Mouse (Mus musculus) kidney, embryonic 14.5 days (tissue): ENCODE data around the gene Plcb4. TPM values are rescaled to one million over a fixed set of nuclear protein-coding genes. Genes with fewer than 3 reads are reported as not detected.

ENCODE experiments used
- ATAC-seq: fragments of 200-750 bp; cut with Nextera tagmentation; 2 replicates; pipeline ENCODE4 v1.8.0; 2017; ENCODE audit warnings: moderate number of reproducible peaks, mild to moderate bottlenecking, moderate TSS enrichment, moderate library complexity; ENCODE audit not compliant: low FRiP score, low TSS enrichment
- H3K27ac ChIP-seq: fragments of 300-500 bp; sonication (generic); 2 replicates; pipeline ENCODE4 v1.5.1; 2014; ENCODE audit warnings: low read depth, mild to moderate bottlenecking, low read length, moderate library complexity, mixed read lengths
- H3K27me3 ChIP-seq: fragments of 300-500 bp; sonication (generic); 2 replicates; pipeline ENCODE4 v1.6.1; 2014; ENCODE audit warnings: mild to moderate bottlenecking, low read length; ENCODE audit not compliant: control insufficient read depth, insufficient read depth
- H3K36me3 ChIP-seq: fragments of 300-500 bp; sonication (generic); 2 replicates; pipeline ENCODE4 v1.6.1; 2014; ENCODE audit warnings: low read length, mixed read lengths; ENCODE audit not compliant: control insufficient read depth, insufficient read depth
- H3K4me1 ChIP-seq: fragments of 300-500 bp; sonication (generic); 2 replicates; pipeline ENCODE4 v1.6.1; 2014; ENCODE audit warnings: low read length, mixed read lengths; ENCODE audit not compliant: control insufficient read depth, insufficient read depth
- H3K4me2 ChIP-seq: fragments of 300-500 bp; sonication (generic); replicated peaks from 2 replicates; pipeline ENCODE4 v1.6.1; 2014; ENCODE audit warnings: low read depth, mild to moderate bottlenecking, low read length
- H3K4me3 ChIP-seq: fragments of 300-500 bp; sonication (generic); 2 replicates; pipeline ENCODE4 v1.5.1; 2014; ENCODE audit warnings: mild to moderate bottlenecking, low read length
- H3K9ac ChIP-seq: fragments of 300-500 bp; sonication (generic); 2 replicates; pipeline ENCODE4 v1.6.1; 2014; ENCODE audit warnings: low read depth, mild to moderate bottlenecking, low read length, moderate library complexity
- H3K9me3 ChIP-seq: fragments of 300-500 bp; sonication (generic); 2 replicates; pipeline ENCODE4 v1.6.1; 2016; ENCODE audit warnings: low read length; ENCODE audit not compliant: control insufficient read depth
- WGBS: fragments of 180-500 bp; shearing (Covaris S2); extraction: QIAGEN DNeasy Blood & Tissue Kit; methylation state at CpG from one replicate; pipeline ENCODE4 v1.1.7; 2014; 5-methylcytosine and 5-hydroxymethylcytosine counted together
- polyA plus RNA-seq: library from polyadenylated mRNA; unstranded; fragments of >200 nt; fragmentation: Nextera tagmentation; extraction: Ambion mirVana; gene quantifications from 2 replicates; pipeline ENCODE4 v1.2.1, GENCODE M21; 2014

The Plcb4 gene
- polyA plus RNA-seq, 1 experiment from 2014 or later, result 21.2 TPM

DNA sequence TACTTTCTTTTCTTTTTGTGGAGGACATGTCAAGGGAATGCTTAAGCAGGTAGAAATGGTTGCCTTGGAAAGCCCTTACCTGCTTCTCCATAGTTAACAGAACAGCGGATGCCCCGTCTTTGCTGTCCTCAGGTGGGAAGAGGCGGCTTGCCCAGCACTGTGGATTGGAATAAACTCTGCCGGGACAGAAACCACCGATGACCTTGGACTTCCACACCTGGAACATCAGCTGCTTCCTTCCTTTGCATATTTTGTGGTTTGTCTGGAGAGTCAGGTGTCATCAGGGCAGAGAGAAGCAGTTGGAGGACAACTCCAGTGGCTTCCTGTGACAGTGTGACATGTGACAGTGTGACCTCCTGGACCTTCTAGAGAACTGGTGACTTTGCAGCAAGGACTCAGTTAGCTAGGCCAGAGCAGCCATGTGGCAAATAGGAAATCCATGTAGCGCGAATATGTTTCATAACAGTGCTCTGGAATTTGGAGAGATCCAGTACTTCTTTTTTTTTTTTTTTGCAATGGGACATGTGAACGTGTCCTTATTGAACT lies 154.0 kb downstream of the Plcb4 start:
- H3K4me2 ChIP-seq, result no peak overlapping the region
- H3K27ac ChIP-seq, result no peak overlapping the region
- no peaks in the 10 kb centered on the region for H3K4me1 ChIP-seq
- 85% methylated on average over 8 of the region's 8 CpGs for WGBS
- no peaks in the 10 kb centered on the region for H3K27me3 ChIP-seq
- no peak overlapping the region for H3K4me3 ChIP-seq
- H3K9ac ChIP-seq, result no peak overlapping the region
- no peak for ATAC-seq
- no peaks in the 10 kb centered on the region for H3K9me3 ChIP-seq
- no peaks in the 10 kb centered on the region for H3K36me3 ChIP-seq

DNA sequence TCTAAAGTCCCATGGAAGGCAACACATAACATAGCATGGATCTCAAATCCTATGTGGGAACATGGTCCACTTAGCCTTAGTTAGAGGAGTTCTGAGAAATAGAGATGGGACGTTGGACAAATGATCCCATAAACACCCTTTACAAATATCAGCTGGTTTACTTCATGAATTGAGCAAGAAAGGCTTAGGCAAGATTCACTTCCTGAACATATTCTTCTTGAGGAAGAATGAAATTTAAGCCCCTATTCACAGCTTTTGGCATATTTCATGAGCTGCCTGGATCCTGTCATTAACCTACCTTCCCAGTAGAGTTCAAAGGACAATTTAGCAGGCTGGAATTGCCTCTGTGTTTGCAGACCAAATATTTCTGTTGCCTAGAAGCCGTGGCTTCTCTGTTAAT lies 161.9 kb downstream of the Plcb4 start:
- ATAC-seq, result no peak
- no peaks in the 10 kb centered on the region for H3K9me3 ChIP-seq
- no peaks in the 10 kb centered on the region for H3K27me3 ChIP-seq
- H3K4me1 ChIP-seq, result no peaks in the 10 kb centered on the region
- H3K4me3 ChIP-seq, result no peak overlapping the region
- no peak overlapping the region for H3K9ac ChIP-seq
- H3K4me2 ChIP-seq, result no peak overlapping the region
- H3K36me3 ChIP-seq, result no peaks in the 10 kb centered on the region
- 41% methylated on average over 2 of the region's 2 CpGs for WGBS
- H3K27ac ChIP-seq, result no peak overlapping the region

DNA sequence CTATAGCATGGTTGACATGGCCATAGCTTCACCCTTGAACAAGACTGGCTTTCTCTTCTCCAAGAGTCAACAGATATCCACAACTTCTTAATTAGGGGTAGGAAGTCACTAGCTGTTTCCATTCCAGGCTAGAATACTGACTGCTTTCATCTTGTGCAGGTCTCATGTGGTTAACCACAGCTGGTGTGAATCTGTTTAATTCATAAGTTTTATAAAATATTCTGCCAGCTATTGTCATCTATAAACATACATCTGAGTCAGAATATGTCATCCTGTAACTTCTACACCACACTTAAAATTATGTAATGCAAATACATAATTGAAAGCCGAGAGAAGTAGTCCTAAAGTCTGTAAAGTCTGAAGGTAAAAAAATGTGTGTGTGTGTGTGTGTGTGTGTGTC lies 164.9 kb downstream of the Plcb4 start:
- Histone ChIP-seq H3K9ac (no peak overlapping the region), H3K27me3 (no peaks in the 10 kb centered on the region), H3K4me2 (no peak overlapping the region), H3K27ac (no peak overlapping the region), H3K9me3 (no peaks in the 10 kb centered on the region), H3K36me3 (no peaks in the 10 kb centered on the region), H3K4me1 (no peaks in the 10 kb centered on the region), H3K4me3 (no peak overlapping the region)
- no peak for ATAC-seq
- WGBS, result 92% methylated on average over 1 of the region's 1 CpGs

DNA sequence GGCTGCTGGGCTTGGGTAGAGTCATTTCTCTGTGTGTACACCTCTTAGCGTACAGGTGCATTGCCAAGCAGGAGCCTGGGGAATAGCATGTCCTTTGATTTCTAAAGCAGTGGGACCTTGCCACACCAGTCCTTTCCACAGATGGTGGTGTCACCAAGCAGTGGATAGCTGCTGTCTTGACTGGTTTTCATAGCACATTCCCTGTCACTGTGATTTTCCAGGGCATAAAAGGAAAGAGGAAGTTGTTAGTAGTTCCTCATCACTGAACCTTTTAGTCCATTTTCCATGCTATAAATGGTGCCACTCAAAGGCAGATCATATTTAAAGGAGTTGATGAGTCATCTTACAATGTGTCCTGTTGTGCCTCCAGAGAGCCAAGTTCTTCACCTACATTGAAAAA lies 165.9 kb downstream of the Plcb4 start:
- ATAC-seq, result no peak

DNA sequence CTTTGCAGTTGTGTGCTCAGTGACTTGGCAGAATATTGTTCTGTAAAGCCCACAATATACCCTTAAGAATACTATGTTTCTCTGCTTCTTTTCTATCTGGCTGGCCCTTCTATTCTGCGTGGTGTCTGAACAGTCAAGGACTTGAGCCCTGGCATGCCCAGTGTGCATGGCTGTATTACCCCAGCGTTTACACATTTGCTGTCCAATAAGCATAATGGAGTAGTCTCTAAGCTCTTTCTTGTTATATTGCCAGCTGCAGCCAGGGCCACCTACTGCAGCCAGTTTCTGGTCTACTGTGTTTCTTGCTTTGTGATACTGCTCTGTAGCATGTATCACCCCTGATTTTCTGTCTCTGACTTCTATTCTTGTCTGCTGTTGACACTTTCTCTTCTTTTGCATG lies 166.8 kb downstream of the Plcb4 start:
- Histone ChIP-seq H3K27ac (no peak overlapping the region), H3K9me3 (no peaks in the 10 kb centered on the region), H3K27me3 (no peaks in the 10 kb centered on the region), H3K4me3 (no peak overlapping the region), H3K9ac (no peak overlapping the region), H3K4me2 (no peak overlapping the region), H3K4me1 (no peaks in the 10 kb centered on the region), H3K36me3 (no peaks in the 10 kb centered on the region)
- no peak for ATAC-seq
- 95% methylated on average over 2 of the region's 2 CpGs for WGBS

More for the DNA sequence above, 165.9 kb downstream of the Plcb4 start:
- Histone ChIP-seq H3K27me3 (no peaks in the 10 kb centered on the region), H3K9ac (no peak overlapping the region), H3K27ac (no peak overlapping the region), H3K4me1 (no peaks in the 10 kb centered on the region), H3K4me2 (no peak overlapping the region), H3K36me3 (no peaks in the 10 kb centered on the region), H3K4me3 (no peak overlapping the region), H3K9me3 (no peaks in the 10 kb centered on the region)
- 93% methylated on average over 1 of the region's 1 CpGs for WGBS

DNA sequence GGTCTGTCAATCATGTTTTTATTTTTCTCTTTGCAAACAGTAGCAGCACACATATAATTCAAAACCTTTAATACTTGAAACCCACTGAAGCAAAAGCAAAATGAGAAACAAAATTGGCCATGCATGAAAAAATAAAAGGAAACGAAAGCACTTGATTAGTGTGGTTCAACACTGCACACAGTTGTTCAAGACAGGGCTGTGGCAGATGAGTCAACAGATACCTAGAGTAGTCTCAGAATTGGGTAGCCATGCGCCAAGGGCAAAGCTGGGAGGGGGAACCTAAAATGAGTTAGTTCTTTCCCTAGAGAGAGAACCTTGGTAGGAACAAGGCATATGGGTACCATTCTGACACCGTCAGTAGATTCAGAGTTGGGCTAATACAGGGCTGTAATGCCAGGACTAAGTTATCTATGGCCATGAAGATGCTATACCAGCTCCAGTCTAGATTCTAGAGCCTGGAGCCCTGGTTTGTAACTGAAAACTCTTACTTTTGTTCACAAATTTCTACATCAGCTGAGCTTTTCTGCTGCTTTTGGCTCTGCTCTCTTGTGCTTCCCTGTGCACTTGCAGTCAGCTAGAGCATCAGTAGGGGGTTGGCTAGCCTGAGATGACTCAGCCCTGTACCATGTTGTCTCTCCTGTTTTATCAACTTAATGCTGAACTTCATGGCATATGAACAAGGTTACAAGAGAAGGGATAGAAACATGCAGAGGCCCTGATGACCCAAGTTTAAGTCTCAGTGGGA lies 168.0 kb downstream of the Plcb4 start:
- Histone ChIP-seq H3K36me3 (no peaks in the 10 kb centered on the region), H3K9ac (no peak overlapping the region), H3K9me3 (no peaks in the 10 kb centered on the region), H3K4me3 (no peak overlapping the region), H3K4me2 (no peak overlapping the region), H3K4me1 (no peaks in the 10 kb centered on the region), H3K27me3 (no peaks in the 10 kb centered on the region), H3K27ac (no peak overlapping the region)
- no peak for ATAC-seq
- WGBS, result 90% methylated on average over 3 of the region's 3 CpGs

DNA sequence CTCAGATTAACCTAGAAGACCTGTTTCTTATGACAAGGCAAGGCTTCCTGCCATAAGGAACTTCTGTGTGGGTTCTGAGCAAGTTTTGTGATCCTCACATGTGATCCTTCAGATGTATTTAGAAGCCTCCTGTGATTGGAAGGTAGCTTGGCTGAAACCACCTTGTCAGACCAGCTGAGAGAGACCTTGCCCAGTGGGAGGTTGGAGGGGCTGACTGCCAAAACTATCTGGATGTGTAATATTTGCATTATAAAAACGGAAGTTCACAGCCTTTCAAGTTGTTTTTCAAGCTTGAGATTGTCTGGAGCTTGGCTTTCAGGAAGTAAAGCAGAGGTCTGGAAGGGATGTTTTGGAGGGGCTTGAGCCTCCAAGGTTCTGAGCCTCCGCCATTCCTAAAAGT lies 169.6 kb downstream of the Plcb4 start:
- no peaks in the 10 kb centered on the region for H3K27me3 ChIP-seq
- H3K4me2 ChIP-seq, result no peak overlapping the region
- H3K9me3 ChIP-seq, result no peaks in the 10 kb centered on the region
- no peak for ATAC-seq
- H3K4me3 ChIP-seq, result no peak overlapping the region
- no peak overlapping the region for H3K27ac ChIP-seq
- H3K36me3 ChIP-seq, result no peaks in the 10 kb centered on the region
- no peak overlapping the region for H3K9ac ChIP-seq
- H3K4me1 ChIP-seq, result no peaks in the 10 kb centered on the region
- WGBS, result 69% methylated on average over 2 of the region's 2 CpGs

DNA sequence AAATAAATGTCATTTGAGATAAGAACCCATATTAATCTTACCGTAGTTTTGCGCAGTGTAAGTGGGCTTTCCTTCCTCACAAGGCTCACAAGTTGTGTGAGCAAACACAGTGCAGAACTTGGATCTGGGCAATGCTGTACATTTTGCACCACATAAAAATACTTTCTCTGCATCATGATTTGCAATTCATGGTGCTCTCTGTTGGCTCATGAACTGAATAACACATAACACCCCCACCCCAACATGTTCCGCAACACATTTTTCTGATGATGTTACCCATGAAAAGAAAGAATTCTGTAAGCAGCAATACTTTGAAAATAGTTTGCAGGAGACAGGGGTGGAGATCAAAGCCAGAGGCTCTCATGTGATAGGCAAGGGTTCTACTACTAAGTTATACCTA lies 174.9 kb downstream of the Plcb4 start:
- Histone ChIP-seq H3K9me3 (no peaks in the 10 kb centered on the region), H3K9ac (no peak overlapping the region), H3K4me1 (no peaks in the 10 kb centered on the region), H3K27me3 (no peaks in the 10 kb centered on the region), H3K36me3 (no peaks in the 10 kb centered on the region), H3K27ac (no peak overlapping the region), H3K4me3 (no peak overlapping the region), H3K4me2 (no peak overlapping the region)
- no peak for ATAC-seq
- WGBS, result 94% methylated on average over 3 of the region's 3 CpGs

DNA sequence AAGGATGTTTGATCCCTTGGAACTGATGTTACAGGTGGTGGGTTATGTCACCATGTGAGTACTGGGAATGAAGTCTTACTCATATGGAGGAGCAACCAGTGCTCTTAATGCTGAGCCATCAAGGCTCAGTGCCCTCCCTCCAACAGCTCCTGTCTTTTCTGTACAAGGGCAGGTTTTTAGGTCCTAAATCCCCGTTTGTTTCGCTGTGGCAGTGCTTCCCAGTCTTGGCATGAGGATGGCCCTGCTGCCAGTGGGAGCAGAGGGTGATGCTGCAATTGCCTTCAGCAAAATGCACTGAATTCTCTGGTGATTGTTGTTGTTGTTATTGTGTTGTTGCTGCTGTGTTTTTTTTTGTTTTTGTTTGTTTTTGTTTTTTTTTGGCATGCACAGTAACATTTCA lies 175.6 kb downstream of the Plcb4 start:
- no peaks in the 10 kb centered on the region for H3K4me1 ChIP-seq
- no peak overlapping the region for H3K4me3 ChIP-seq
- 71% methylated on average over 2 of the region's 2 CpGs for WGBS
- no peaks in the 10 kb centered on the region for H3K27me3 ChIP-seq
- no peaks in the 10 kb centered on the region for H3K9me3 ChIP-seq
- H3K9ac ChIP-seq, result no peak overlapping the region
- H3K4me2 ChIP-seq, result no peak overlapping the region
- no peaks in the 10 kb centered on the region for H3K36me3 ChIP-seq
- ATAC-seq, result no peak
- no peak overlapping the region for H3K27ac ChIP-seq
